Mouse (Mus musculus): ENCODE data around the gene Otog.

The Otog gene

GRCm38 (mm10) chr7:46285161-46285839 is 44.5 kb downstream of the Otog start:
- DNase-seq: no peak

DNA sequence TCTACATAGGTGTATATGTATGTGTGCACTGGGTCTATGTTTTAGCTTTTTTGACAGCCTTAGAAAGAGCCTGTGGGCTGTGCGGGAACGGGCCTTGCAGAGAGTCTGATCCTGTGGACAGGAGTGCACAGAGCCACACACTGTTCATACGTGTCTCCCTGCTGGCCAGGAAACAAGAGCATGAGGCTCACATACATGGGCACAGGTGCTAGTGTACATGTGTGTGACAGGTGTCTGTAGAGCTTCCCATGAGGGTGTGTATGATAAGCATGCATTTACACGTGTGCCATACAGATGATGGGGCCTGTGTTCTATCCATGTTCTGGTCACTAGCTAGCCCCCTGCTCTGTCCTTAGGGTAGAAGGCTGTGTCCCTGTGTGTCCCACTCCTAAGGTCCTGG is 45.6 kb downstream of the Otog start:
- DNase-seq: no peak

GRCm38 (mm10) chr7:46287051-46287450 is 46.3 kb downstream of the Otog start:
- DNase-seq: no peak

DNA sequence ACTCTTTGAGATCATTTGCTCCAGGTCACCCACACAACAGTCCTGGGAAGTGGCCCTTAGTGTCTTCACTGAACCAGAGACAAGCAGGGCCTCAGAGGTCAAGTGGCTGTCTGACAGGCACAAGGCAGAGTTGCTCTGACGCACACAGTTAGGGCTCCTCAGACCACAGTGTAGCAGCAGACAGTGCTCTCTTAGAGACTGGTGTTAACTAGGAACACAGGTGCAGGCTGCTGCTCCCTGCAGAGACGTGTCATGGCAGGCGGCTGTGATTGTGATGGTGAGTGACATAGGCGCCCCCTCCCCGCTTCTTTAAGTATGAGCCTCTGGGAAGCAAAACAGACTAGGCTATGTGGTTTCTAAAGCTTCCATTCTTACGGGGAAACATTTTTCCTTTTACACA is 55.5 kb downstream of the Otog start:
- DNase-seq: no peak

GRCm38 (mm10) chr7:46301031-46301632 is 60.3 kb downstream of the Otog start:
- DNase-seq: no peak

GRCm38 (mm10) chr7:46313486-46313885 is 72.7 kb downstream of the Otog start:
- DNase-seq: no peak

DNA sequence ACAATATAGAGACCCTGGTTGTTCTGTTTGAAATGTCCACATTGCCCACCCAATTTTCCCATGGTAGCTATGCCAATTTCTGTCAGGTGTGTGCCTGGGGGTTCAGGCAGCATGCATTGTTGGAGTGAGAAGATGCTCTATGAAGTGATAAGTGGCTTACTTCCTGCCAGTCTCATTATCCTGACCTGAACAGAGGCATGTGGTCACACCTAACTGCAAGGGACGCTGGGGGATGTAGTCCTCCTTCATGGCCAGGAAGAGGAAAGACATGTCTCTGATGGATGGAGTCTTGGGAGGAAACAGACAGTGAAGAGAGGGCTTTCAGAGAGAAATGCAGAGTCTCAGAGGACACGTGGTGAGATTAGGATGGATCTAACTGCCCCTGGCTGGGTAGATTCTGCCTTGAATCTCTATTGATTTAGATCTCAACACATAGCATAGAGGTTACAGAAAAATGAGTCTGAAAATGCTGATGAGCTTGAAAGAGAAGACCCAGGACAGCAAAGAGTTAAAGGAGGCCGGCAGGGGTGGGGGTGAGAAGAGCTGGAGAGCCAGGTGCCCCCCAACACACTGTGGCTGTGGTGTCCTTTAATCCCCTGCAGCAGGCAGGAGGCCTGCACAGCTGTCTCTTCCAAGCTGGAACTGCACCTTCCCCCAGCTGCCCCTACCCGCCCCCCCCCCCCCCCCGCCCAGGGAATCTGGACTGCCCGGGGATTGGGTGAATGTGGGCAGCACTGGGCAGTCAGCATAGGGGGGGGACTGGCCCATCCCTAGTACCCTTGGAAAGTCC is 73.6 kb downstream of the Otog start:
- no peak for DNase-seq

DNA sequence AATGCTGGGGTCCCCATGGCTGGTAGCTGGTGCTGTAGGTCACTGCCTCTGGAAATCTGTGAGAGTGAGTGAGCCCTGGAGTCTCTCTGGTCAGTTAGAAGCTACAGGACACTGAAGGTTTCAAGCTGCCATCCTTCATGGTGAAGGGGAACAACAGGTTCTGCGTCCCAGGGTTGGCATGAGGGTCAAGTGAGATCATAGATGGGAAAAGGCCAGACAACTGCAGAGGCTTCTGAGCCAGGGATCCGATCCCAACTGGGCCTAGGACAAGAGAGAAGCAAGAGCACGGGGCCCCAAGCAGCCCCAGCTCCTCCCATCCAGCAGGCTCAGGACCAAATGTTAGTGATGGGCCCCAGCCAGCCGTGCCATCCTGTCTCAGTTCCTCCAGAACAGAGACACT is 74.9 kb downstream of the Otog start:
- DNase-seq: peak; percentile 27

GRCm38 (mm10) chr7:46316948-46317347 is 76.2 kb downstream of the Otog start:
- no peak for DNase-seq

GRCm38 (mm10) chr7:46321242-46321641 is 80.5 kb downstream of the Otog start:
- DNase-seq: no peak

DNA sequence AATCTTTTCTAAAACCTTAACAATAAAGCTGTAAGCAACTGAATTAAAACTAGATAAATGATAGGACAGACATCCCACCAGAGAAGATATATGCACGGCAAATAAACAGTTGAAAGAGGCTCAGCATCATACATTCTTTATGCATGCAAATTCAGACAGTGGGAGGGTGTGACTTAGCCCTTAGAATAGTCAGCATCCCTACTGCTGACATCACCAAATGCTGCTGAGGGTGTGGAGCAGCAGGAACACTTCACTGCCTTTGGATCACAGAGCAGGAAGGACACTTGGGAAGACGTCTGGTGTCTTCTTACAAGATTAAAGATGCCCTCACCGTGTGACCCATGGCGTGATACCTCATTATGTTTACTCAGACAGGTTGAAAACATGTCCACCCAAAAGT is 87.1 kb downstream of the Otog start:
- DNase-seq: no peak

GRCm38 (mm10) chr7:46337397-46337796 is 96.6 kb downstream of the Otog start:
- no peak for DNase-seq

DNA sequence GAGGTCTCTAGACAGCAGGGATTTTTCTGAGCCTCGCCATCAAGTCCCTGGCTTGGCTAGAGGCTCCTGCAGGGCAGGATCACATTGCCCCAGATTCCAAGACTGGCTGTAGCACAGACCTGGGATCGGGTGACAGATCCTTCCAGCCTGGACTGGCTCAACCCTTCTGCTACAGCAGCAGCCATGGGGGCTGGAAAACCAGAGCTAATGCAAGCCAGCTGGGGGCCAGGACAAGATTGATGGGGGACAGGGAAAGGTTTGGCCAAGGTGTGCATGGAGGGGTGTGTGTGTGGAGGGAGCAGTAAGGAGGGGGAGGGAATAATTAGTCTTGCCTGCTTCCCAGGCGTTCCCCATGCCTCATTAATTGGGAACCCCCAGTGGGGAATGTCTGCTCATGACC is 99.0 kb downstream of the Otog start:
- DNase-seq: no peak

GRCm38 (mm10) chr7:46340295-46340694 is 99.5 kb downstream of the Otog start:
- no peak for DNase-seq

GRCm38 (mm10) chr7:46341471-46341870 is 100.7 kb downstream of the Otog start:
- no peak for DNase-seq

DNA sequence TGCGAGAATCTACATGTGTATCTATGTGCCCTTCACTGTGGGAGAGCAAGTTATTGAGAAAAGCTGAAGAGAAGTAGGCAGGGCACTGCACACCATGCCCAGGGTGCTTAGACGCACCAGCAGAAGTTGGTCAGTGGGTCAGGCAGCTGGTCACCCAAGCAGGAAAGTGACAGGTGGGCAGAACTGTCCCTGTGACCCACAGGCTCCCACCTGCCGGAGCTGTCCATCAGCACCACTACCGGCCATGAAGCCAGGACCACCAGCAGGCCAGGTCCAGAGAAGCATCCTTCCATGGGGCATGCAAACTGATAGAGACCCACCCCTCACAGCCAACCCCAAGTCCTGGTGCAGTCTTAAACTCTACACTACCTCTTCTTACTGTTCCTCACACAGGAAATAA is 106.9 kb downstream of the Otog start:
- no peak for DNase-seq

DNA sequence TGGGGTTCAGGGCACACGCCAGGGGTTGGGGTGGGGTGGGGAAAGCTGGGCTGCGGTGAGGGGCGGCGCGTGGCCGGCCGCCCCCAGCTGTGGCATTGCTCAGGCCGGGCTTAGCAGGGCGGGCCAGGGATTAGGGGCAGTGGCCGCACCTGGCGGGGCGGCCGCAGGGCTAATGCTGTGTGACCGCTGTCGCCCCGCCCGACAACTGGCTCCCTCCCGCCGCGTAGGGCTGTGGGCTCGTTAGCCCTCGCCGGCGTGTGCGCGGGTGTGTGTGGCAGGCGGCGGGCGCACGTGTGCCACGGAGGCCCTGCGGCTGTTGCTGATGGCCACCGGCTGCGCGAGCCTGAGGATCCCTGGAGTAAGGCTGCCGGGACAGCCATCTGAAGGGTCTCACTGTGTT is 108.0 kb downstream of the Otog start:
- DNase-seq: no peak

DNA sequence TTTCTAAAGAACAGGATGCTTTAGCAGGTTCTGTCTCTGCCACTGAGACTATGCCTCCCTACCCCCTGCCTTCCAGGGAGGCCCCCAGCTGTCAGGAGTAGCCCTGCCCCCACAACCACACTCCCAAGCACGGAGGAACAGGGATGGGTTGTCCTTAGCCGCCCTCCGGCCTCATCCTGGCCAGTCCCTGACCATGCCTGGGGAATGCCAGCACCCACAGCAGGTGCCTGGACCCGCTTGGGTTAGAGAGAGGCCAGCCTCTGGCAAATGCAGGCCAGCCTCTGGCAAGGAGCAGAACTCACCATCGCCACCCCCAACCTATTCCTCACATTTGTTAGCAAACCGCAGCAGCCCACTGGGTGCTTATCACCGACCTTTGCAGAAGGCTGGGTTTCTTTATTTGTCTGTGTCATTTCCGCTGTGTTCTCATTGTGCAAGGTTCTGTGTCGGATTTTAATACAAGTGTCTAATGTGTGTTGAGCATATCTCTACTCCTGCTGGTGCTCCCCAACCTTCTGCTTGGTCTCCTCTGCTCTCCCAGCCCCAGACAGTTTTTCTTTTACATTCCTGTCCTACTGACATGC is 109.4 kb downstream of the Otog start:
- no peak for DNase-seq

GRCm38 (mm10) chr7:46352748-46353147 is 112.0 kb downstream of the Otog start:
- no peak for DNase-seq

DNA sequence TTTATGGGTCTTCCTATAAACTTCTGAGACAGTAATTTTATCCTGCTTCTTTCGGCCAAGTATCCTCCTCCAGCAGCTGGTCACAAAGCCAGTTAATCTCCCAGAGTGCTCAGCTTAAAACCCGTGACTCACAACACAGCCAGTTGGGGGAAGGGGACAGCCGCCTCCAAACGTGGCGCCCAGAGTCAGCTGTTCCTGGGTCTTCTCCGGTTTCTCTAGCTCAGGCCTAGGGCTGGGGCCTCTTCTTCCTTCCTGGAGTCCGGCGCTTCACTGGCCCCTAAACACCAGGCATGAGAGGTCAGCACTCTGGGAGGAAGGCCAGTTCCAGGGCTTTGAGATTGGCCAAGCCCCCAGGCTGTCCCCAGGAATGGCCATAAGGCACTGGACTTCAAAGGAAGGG is 112.4 kb downstream of the Otog start:
- no peak for DNase-seq

GRCm38 (mm10) chr7:46353875-46354274 is 113.1 kb downstream of the Otog start:
- no peak for DNase-seq
